Mouse (Mus musculus): ENCODE results near the gene Lama5. TPM values are rescaled to one million over a fixed set of nuclear protein-coding genes. Genes with fewer than 3 reads are reported as not detected.

Lama5 gene
- polyA plus RNA-seq, 1 experiment: 7.0 TPM

- no peaks in the 10 kb centered on the region for H3K4me1 ChIP-seq (ENCODE audit: control insufficient read depth, insufficient read depth, low read length)
- no peak for TF ChIP-seq CTCF (IDR thresholded peaks at IDR 0.05; ENCODE audit: borderline replicate concordance, insufficient read depth, low read depth, low read length)
- TF ChIP-seq POLR2A (IDR thresholded peaks at IDR 0.05; ENCODE audit: borderline replicate concordance, insufficient read depth, low read length): no peak
- H3K27ac ChIP-seq (ENCODE audit: insufficient read depth, low read length): no peak overlapping the region
- 55% methylated on average over 9 of the region's 9 CpGs for WGBS
- no peaks in the 10 kb centered on the region for H3K27me3 ChIP-seq (ENCODE audit: control insufficient read depth, insufficient read depth, low read length)
- H3K4me3 ChIP-seq (replicated peaks; ENCODE audit: insufficient read depth, low read depth, low read length): no peak overlapping the region
- no peak for DNase-seq
These were observed 23.4 kb upstream of the Lama5 start for GRCm38 (mm10) chr2:180248947-180249660.

GRCm38 (mm10) chr2:180247916-180248315, 22.3 kb upstream of the Lama5 start:
- no peak for DNase-seq
- Histone ChIP-seq H3K4me1 (ENCODE audit: control insufficient read depth, insufficient read depth, low read length) (no peaks in the 10 kb centered on the region), H3K27me3 (ENCODE audit: control insufficient read depth, insufficient read depth, low read length) (no peaks in the 10 kb centered on the region), H3K4me3 (replicated peaks; ENCODE audit: insufficient read depth, low read depth, low read length) (no peak overlapping the region), H3K27ac (ENCODE audit: insufficient read depth, low read length) (no peak overlapping the region)
- WGBS: 95% methylated on average over 5 of the region's 5 CpGs
- no peak for TF ChIP-seq CTCF (IDR thresholded peaks at IDR 0.05; ENCODE audit: borderline replicate concordance, insufficient read depth, low read depth, low read length)
- no peak for TF ChIP-seq POLR2A (IDR thresholded peaks at IDR 0.05; ENCODE audit: borderline replicate concordance, insufficient read depth, low read length)

GRCm38 (mm10) chr2:180243108-180243507, 17.4 kb upstream of the Lama5 start:
- WGBS: 91% methylated on average over 4 of the region's 4 CpGs

GRCm38 (mm10) chr2:180238591-180238990, 12.9 kb upstream of the Lama5 start:
- TF ChIP-seq POLR2A (IDR thresholded peaks at IDR 0.05; ENCODE audit: borderline replicate concordance, insufficient read depth, low read length) (no peak), CTCF (IDR thresholded peaks at IDR 0.05; ENCODE audit: borderline replicate concordance, insufficient read depth, low read depth, low read length) (no peak)
- no peak for DNase-seq
- Histone ChIP-seq H3K4me3 (replicated peaks; ENCODE audit: insufficient read depth, low read depth, low read length) (no peak overlapping the region), H3K27ac (ENCODE audit: insufficient read depth, low read length) (no peak overlapping the region), H3K4me1 (ENCODE audit: control insufficient read depth, insufficient read depth, low read length) (no peaks in the 10 kb centered on the region), H3K27me3 (ENCODE audit: control insufficient read depth, insufficient read depth, low read length) (no peaks in the 10 kb centered on the region)
- WGBS: 83% methylated on average over 5 of the region's 5 CpGs

More at GRCm38 (mm10) chr2:180243108-180243507, 17.4 kb upstream of the Lama5 start:
- no peak for DNase-seq
- H3K27me3 ChIP-seq (ENCODE audit: control insufficient read depth, insufficient read depth, low read length): no peaks in the 10 kb centered on the region
- no peak for TF ChIP-seq POLR2A (IDR thresholded peaks at IDR 0.05; ENCODE audit: borderline replicate concordance, insufficient read depth, low read length)
- no peak for TF ChIP-seq CTCF (IDR thresholded peaks at IDR 0.05; ENCODE audit: borderline replicate concordance, insufficient read depth, low read depth, low read length)
- no peak overlapping the region for H3K27ac ChIP-seq (ENCODE audit: insufficient read depth, low read length)
- no peaks in the 10 kb centered on the region for H3K4me1 ChIP-seq (ENCODE audit: control insufficient read depth, insufficient read depth, low read length)
- no peak overlapping the region for H3K4me3 ChIP-seq (replicated peaks; ENCODE audit: insufficient read depth, low read depth, low read length)

GRCm38 (mm10) chr2:180237601-180238345, 12.1 kb upstream of the Lama5 start:
- Histone ChIP-seq H3K4me1 (ENCODE audit: control insufficient read depth, insufficient read depth, low read length) (no peaks in the 10 kb centered on the region), H3K4me3 (replicated peaks; ENCODE audit: insufficient read depth, low read depth, low read length) (no peak overlapping the region), H3K27ac (ENCODE audit: insufficient read depth, low read length) (no peak overlapping the region), H3K27me3 (ENCODE audit: control insufficient read depth, insufficient read depth, low read length) (no peaks in the 10 kb centered on the region)
- 86% methylated on average over 7 of the region's 7 CpGs for WGBS
- TF ChIP-seq CTCF (IDR thresholded peaks at IDR 0.05; ENCODE audit: borderline replicate concordance, insufficient read depth, low read depth, low read length): no peak
- no peak for TF ChIP-seq POLR2A (IDR thresholded peaks at IDR 0.05; ENCODE audit: borderline replicate concordance, insufficient read depth, low read length)
- DNase-seq: no peak

- H3K27ac ChIP-seq (ENCODE audit: insufficient read depth, low read length): no peak overlapping the region
- WGBS: 84% methylated on average over 3 of the region's 3 CpGs
- no peak overlapping the region for H3K4me3 ChIP-seq (replicated peaks; ENCODE audit: insufficient read depth, low read depth, low read length)
- H3K27me3 ChIP-seq (ENCODE audit: control insufficient read depth, insufficient read depth, low read length): no peaks in the 10 kb centered on the region
- TF ChIP-seq CTCF (IDR thresholded peaks at IDR 0.05; ENCODE audit: borderline replicate concordance, insufficient read depth, low read depth, low read length) (no peak), POLR2A (IDR thresholded peaks at IDR 0.05; ENCODE audit: borderline replicate concordance, insufficient read depth, low read length) (no peak)
- H3K4me1 ChIP-seq (ENCODE audit: control insufficient read depth, insufficient read depth, low read length): no peaks in the 10 kb centered on the region
- no peak for DNase-seq
These were observed 11.3 kb upstream of the Lama5 start for GRCm38 (mm10) chr2:180236930-180237329.

GRCm38 (mm10) chr2:180236500-180236899, 10.8 kb upstream of the Lama5 start:
- H3K27me3 ChIP-seq (ENCODE audit: control insufficient read depth, insufficient read depth, low read length): no peaks in the 10 kb centered on the region
- H3K4me1 ChIP-seq (ENCODE audit: control insufficient read depth, insufficient read depth, low read length): no peaks in the 10 kb centered on the region
- DNase-seq: no peak
- no peak overlapping the region for H3K4me3 ChIP-seq (replicated peaks; ENCODE audit: insufficient read depth, low read depth, low read length)
- no peak for TF ChIP-seq POLR2A (IDR thresholded peaks at IDR 0.05; ENCODE audit: borderline replicate concordance, insufficient read depth, low read length)
- TF ChIP-seq CTCF (IDR thresholded peaks at IDR 0.05; ENCODE audit: borderline replicate concordance, insufficient read depth, low read depth, low read length): no peak
- H3K27ac ChIP-seq (ENCODE audit: insufficient read depth, low read length): no peak overlapping the region
- 53% methylated on average over 3 of the region's 3 CpGs for WGBS

- Histone ChIP-seq H3K4me1 (ENCODE audit: control insufficient read depth, insufficient read depth, low read length) (no peaks in the 10 kb centered on the region), H3K27me3 (ENCODE audit: control insufficient read depth, insufficient read depth, low read length) (no peaks in the 10 kb centered on the region), H3K4me3 (replicated peaks; ENCODE audit: insufficient read depth, low read depth, low read length) (no peak overlapping the region), H3K27ac (ENCODE audit: insufficient read depth, low read length) (no peak overlapping the region)
- 90% methylated on average over 4 of the region's 4 CpGs for WGBS
- TF ChIP-seq CTCF (IDR thresholded peaks at IDR 0.05; ENCODE audit: borderline replicate concordance, insufficient read depth, low read depth, low read length): no peak
- no peak for TF ChIP-seq POLR2A (IDR thresholded peaks at IDR 0.05; ENCODE audit: borderline replicate concordance, insufficient read depth, low read length)
- DNase-seq: no peak
These were observed 10.1 kb upstream of the Lama5 start for GRCm38 (mm10) chr2:180235788-180236187.
